Mouse (Mus musculus): ENCODE results near the gene Slc17a8. TPM values are rescaled to one million over a fixed set of nuclear protein-coding genes. Genes with fewer than 3 reads are reported as not detected.
A peak's percentile ranks its signal among the peaks of the same experiment; 100 is the strongest.

Gene Slc17a8
- polyA plus RNA-seq, 1 experiment from 2014 or later = 0.06 TPM

- ATAC-seq (ENCODE audit: low read depth) = no peak
- Histone ChIP-seq H3K4me2 (ENCODE audit: low read depth, low read length) (no peak overlapping the region), H3K9me3 (replicated peaks; ENCODE audit: control insufficient read depth, low read length) (no peaks in the 10 kb centered on the region), H3K4me1 (ENCODE audit: control insufficient read depth, low read depth, low read length) (peaks cover 5% of the 10 kb centered on the region; the same call in 1 of the 2 replicates), H3K4me3 (ENCODE audit: low read depth, low read length) (no peak overlapping the region), H3K9ac (ENCODE audit: low read depth, low read length) (no peak overlapping the region), H3K27me3 (ENCODE audit: control insufficient read depth, insufficient read depth, low read depth, low read length) (no peaks in the 10 kb centered on the region), H3K27ac (ENCODE audit: low read length) (no peak overlapping the region), H3K36me3 (ENCODE audit: control insufficient read depth, insufficient read depth) (no peaks in the 10 kb centered on the region)
- WGBS (ENCODE audit: insufficient replicate concordance) = 65% methylated on average over 5 of the region's 5 CpGs
Observed at GRCm38 (mm10) chr10:89599311-89599710, 21.7 kb downstream of the Slc17a8 start.

DNA sequence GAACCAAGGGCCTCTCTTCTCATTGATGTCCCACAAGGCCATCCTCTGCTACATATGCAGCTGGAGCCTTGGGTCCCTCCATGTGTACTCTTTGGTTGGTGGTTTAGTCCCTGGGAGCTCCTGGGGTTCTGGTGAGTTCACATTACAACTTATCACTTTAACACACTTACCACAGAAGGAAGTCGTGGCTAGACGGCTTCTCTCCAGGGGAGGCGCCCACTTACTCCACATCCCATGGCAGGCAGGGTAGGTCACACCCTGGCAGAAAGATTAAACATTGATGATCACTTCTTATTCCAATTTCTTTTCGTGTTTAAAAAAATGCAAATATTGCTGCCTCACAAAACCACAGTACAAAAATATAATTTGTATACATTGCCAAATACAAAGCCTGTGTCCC lies 23.8 kb downstream of the Slc17a8 start:
- no peaks in the 10 kb centered on the region for H3K27me3 ChIP-seq (ENCODE audit: control insufficient read depth, insufficient read depth, low read depth, low read length)
- peak; percentile 55; the same call in 1 of the 2 replicates for ATAC-seq (ENCODE audit: low read depth)

GRCm38 (mm10) chr10:89595935-89596334 lies 25.1 kb downstream of the Slc17a8 start:
- Histone ChIP-seq H3K4me3 (ENCODE audit: low read depth, low read length) (no peak overlapping the region), H3K27ac (ENCODE audit: low read length) (no peak overlapping the region), H3K36me3 (ENCODE audit: control insufficient read depth, insufficient read depth) (no peaks in the 10 kb centered on the region), H3K9me3 (replicated peaks; ENCODE audit: control insufficient read depth, low read length) (no peaks in the 10 kb centered on the region), H3K27me3 (ENCODE audit: control insufficient read depth, insufficient read depth, low read depth, low read length) (no peaks in the 10 kb centered on the region), H3K9ac (ENCODE audit: low read depth, low read length) (no peak overlapping the region), H3K4me2 (ENCODE audit: low read depth, low read length) (no peak overlapping the region), H3K4me1 (ENCODE audit: control insufficient read depth, low read depth, low read length) (peaks cover 8% of the 10 kb centered on the region; the same call in 1 of the 2 replicates)
- no peak for ATAC-seq (ENCODE audit: low read depth)
- 71% methylated on average over 5 of the region's 5 CpGs for WGBS (ENCODE audit: insufficient replicate concordance)

More for the DNA sequence above, 23.8 kb downstream of the Slc17a8 start:
- no peak overlapping the region for H3K4me2 ChIP-seq (ENCODE audit: low read depth, low read length)
- H3K9me3 ChIP-seq (replicated peaks; ENCODE audit: control insufficient read depth, low read length) = no peaks in the 10 kb centered on the region
- no peak overlapping the region for H3K4me3 ChIP-seq (ENCODE audit: low read depth, low read length)
- 12% methylated on average over 4 of the region's 4 CpGs for WGBS (ENCODE audit: insufficient replicate concordance)
- peaks cover 8% of the 10 kb centered on the region; the same call in 1 of the 2 replicates for H3K4me1 ChIP-seq (ENCODE audit: control insufficient read depth, low read depth, low read length)
- no peak overlapping the region for H3K9ac ChIP-seq (ENCODE audit: low read depth, low read length)
- no peak overlapping the region for H3K27ac ChIP-seq (ENCODE audit: low read length)
- no peaks in the 10 kb centered on the region for H3K36me3 ChIP-seq (ENCODE audit: control insufficient read depth, insufficient read depth)

GRCm38 (mm10) chr10:89595514-89595913 lies 25.5 kb downstream of the Slc17a8 start:
- H3K9ac ChIP-seq (ENCODE audit: low read depth, low read length) = no peak overlapping the region
- H3K36me3 ChIP-seq (ENCODE audit: control insufficient read depth, insufficient read depth) = no peaks in the 10 kb centered on the region
- ATAC-seq (ENCODE audit: low read depth) = peak; percentile 60
- no peak overlapping the region for H3K27ac ChIP-seq (ENCODE audit: low read length)
- H3K4me3 ChIP-seq (ENCODE audit: low read depth, low read length) = no peak overlapping the region
- H3K4me2 ChIP-seq (ENCODE audit: low read depth, low read length) = no peak overlapping the region
- WGBS (ENCODE audit: insufficient replicate concordance) = 10% methylated on average over 1 of the region's 1 CpGs
- peaks cover 8% of the 10 kb centered on the region; the same call in 1 of the 2 replicates for H3K4me1 ChIP-seq (ENCODE audit: control insufficient read depth, low read depth, low read length)
- no peaks in the 10 kb centered on the region for H3K27me3 ChIP-seq (ENCODE audit: control insufficient read depth, insufficient read depth, low read depth, low read length)
- H3K9me3 ChIP-seq (replicated peaks; ENCODE audit: control insufficient read depth, low read length) = no peaks in the 10 kb centered on the region

DNA sequence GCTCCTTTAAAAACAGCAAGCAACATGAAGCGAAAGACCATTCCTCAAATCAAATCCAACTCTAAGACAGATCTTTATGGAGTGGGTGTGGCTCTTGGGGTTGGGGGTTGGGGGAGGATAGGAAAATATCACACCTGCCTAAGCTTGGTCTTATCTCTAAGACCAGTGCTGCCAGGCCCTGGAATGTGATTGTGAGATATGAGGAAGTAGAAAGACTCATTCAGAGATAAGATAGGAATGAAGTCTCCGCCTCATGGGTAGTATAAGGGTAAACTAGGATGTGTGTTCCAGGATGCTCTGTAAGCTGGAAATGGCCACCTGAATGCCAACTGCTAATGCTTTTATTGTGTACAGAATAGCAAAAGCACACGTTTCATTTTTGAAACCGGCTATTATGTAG lies 26.7 kb downstream of the Slc17a8 start:
- H3K9ac ChIP-seq (ENCODE audit: low read depth, low read length) = no peak overlapping the region
- no peak overlapping the region for H3K27ac ChIP-seq (ENCODE audit: low read length)

GRCm38 (mm10) chr10:89592797-89593196 lies 28.3 kb downstream of the Slc17a8 start:
- no peaks in the 10 kb centered on the region for H3K36me3 ChIP-seq (ENCODE audit: control insufficient read depth, insufficient read depth)
- WGBS (ENCODE audit: insufficient replicate concordance) = 48% methylated on average over 4 of the region's 4 CpGs
- H3K4me2 ChIP-seq (ENCODE audit: low read depth, low read length) = no peak overlapping the region
- H3K9me3 ChIP-seq (replicated peaks; ENCODE audit: control insufficient read depth, low read length) = no peaks in the 10 kb centered on the region
- no peak overlapping the region for H3K9ac ChIP-seq (ENCODE audit: low read depth, low read length)
- peak; percentile 40; the same call in 1 of the 2 replicates for ATAC-seq (ENCODE audit: low read depth)
- no peaks in the 10 kb centered on the region for H3K27me3 ChIP-seq (ENCODE audit: control insufficient read depth, insufficient read depth, low read depth, low read length)
- H3K4me3 ChIP-seq (ENCODE audit: low read depth, low read length) = no peak overlapping the region
- H3K4me1 ChIP-seq (ENCODE audit: control insufficient read depth, low read depth, low read length) = peaks cover 8% of the 10 kb centered on the region; the same call in 1 of the 2 replicates
- H3K27ac ChIP-seq (ENCODE audit: low read length) = no peak overlapping the region

More for the DNA sequence above, 26.7 kb downstream of the Slc17a8 start:
- H3K27me3 ChIP-seq (ENCODE audit: control insufficient read depth, insufficient read depth, low read depth, low read length) = no peaks in the 10 kb centered on the region
- H3K4me1 ChIP-seq (ENCODE audit: control insufficient read depth, low read depth, low read length) = peaks cover 8% of the 10 kb centered on the region; the same call in 1 of the 2 replicates
- no peaks in the 10 kb centered on the region for H3K36me3 ChIP-seq (ENCODE audit: control insufficient read depth, insufficient read depth)
- H3K4me2 ChIP-seq (ENCODE audit: low read depth, low read length) = no peak overlapping the region
- ATAC-seq (ENCODE audit: low read depth) = peak; percentile 60
- no peak overlapping the region for H3K4me3 ChIP-seq (ENCODE audit: low read depth, low read length)
- no peaks in the 10 kb centered on the region for H3K9me3 ChIP-seq (replicated peaks; ENCODE audit: control insufficient read depth, low read length)
- WGBS (ENCODE audit: insufficient replicate concordance) = 34% methylated on average over 4 of the region's 4 CpGs

DNA sequence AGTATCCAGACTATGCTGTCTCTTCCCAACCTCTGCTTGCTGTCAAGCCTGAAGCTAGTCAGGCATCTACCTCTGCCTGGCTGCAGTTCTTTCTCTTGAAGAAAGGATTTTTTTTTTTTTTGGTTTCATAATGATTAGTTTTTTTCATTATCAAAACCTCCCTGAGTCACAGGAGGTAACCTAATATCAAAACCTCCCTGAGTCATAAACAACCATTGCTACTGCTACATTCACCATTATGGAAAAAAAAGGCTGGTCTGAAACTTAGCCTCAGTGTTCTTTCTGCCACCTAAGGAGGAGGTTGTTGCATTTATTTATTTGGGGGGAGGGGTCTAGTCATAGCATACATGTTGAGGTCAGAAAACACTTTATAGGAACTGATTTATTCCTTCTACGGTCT lies 31.2 kb downstream of the Slc17a8 start:
- no peak overlapping the region for H3K9ac ChIP-seq (ENCODE audit: low read depth, low read length)
- H3K27me3 ChIP-seq (ENCODE audit: control insufficient read depth, insufficient read depth, low read depth, low read length) = no peaks in the 10 kb centered on the region
- H3K9me3 ChIP-seq (replicated peaks; ENCODE audit: control insufficient read depth, low read length) = no peaks in the 10 kb centered on the region
- H3K27ac ChIP-seq (ENCODE audit: low read length) = no peak overlapping the region
- no peak for ATAC-seq (ENCODE audit: low read depth)
- no peaks in the 10 kb centered on the region for H3K36me3 ChIP-seq (ENCODE audit: control insufficient read depth, insufficient read depth)
- H3K4me2 ChIP-seq (ENCODE audit: low read depth, low read length) = no peak overlapping the region
- no peak overlapping the region for H3K4me3 ChIP-seq (ENCODE audit: low read depth, low read length)
- H3K4me1 ChIP-seq (ENCODE audit: control insufficient read depth, low read depth, low read length) = peaks cover 8% of the 10 kb centered on the region; the same call in 1 of the 2 replicates
- WGBS (ENCODE audit: insufficient replicate concordance) = 71% methylated on average over 1 of the region's 1 CpGs

GRCm38 (mm10) chr10:89588708-89589107 lies 32.3 kb downstream of the Slc17a8 start:
- H3K4me1 ChIP-seq (ENCODE audit: control insufficient read depth, low read depth, low read length) = no peaks in the 10 kb centered on the region
- H3K4me3 ChIP-seq (ENCODE audit: low read depth, low read length) = no peak overlapping the region
- no peaks in the 10 kb centered on the region for H3K36me3 ChIP-seq (ENCODE audit: control insufficient read depth, insufficient read depth)
- H3K27ac ChIP-seq (ENCODE audit: low read length) = no peak overlapping the region
- no peak overlapping the region for H3K4me2 ChIP-seq (ENCODE audit: low read depth, low read length)
- ATAC-seq (ENCODE audit: low read depth) = no peak; the same call in 1 of the 2 replicates
- H3K27me3 ChIP-seq (ENCODE audit: control insufficient read depth, insufficient read depth, low read depth, low read length) = no peaks in the 10 kb centered on the region
- no peaks in the 10 kb centered on the region for H3K9me3 ChIP-seq (replicated peaks; ENCODE audit: control insufficient read depth, low read length)
- 76% methylated on average over 1 of the region's 1 CpGs for WGBS (ENCODE audit: insufficient replicate concordance)
- no peak overlapping the region for H3K9ac ChIP-seq (ENCODE audit: low read depth, low read length)

- Histone ChIP-seq H3K27me3 (ENCODE audit: control insufficient read depth, insufficient read depth, low read depth, low read length) (no peaks in the 10 kb centered on the region), H3K9me3 (replicated peaks; ENCODE audit: control insufficient read depth, low read length) (no peaks in the 10 kb centered on the region), H3K4me1 (ENCODE audit: control insufficient read depth, low read depth, low read length) (no peaks in the 10 kb centered on the region), H3K27ac (ENCODE audit: low read length) (no peak overlapping the region), H3K36me3 (ENCODE audit: control insufficient read depth, insufficient read depth) (no peaks in the 10 kb centered on the region), H3K9ac (ENCODE audit: low read depth, low read length) (no peak overlapping the region), H3K4me2 (ENCODE audit: low read depth, low read length) (no peak overlapping the region), H3K4me3 (ENCODE audit: low read depth, low read length) (no peak overlapping the region)
- 71% methylated on average over 4 of the region's 4 CpGs for WGBS (ENCODE audit: insufficient replicate concordance)
- ATAC-seq (ENCODE audit: low read depth) = no peak
Observed at GRCm38 (mm10) chr10:89584709-89585108, 36.3 kb downstream of the Slc17a8 start.

All from liver, embryonic 16.5 days (tissue).